Mouse (Mus musculus): ENCODE data around the gene Cutal.
"Not testable (repeated sequence)": the region's sequence is repeated elsewhere in the genome, so short reads cannot be mapped to it uniquely, and the experiment has no call there.

The Cutal gene

GRCm38 (mm10) chr2:34874271-34874670, at the start of gene Cutal:
TSS of gene Cutal (plus strand) at chr2:34874396.
- DNase-seq: no peak

- peak; percentile 91 to 95 for DNase-seq
Measured at GRCm38 (mm10) chr2:34825827-34826459, 48.3 kb upstream of the Cutal start, which contains the start of gene Fbxw2. TSS of gene Fbxw2 (minus strand) at chr2:34826311.

- no peak for DNase-seq
Measured at GRCm38 (mm10) chr2:34826460-34827231, 47.5 kb upstream of the Cutal start.

DNA sequence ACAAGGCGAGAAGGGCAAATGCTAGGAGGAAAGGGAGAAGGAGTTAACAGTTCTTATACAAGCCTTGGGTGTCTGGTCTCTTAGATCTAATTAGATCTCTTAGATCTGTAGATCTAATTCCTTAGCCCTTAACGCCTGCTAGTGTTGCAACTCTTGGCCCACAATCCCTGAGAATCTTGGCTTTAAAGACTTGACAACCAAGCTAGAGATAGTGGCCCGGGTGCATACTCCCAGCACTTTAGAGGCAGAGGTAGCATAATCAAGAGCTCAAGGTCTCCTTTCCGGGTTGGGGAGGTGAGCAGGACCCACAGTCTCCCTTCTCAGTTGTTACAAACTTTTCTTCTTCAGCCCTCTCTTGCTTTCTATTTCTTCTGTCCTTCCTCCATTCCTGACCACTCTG, 46.6 kb upstream of the Cutal start:
- DNase-seq: no peak

- no peak for DNase-seq
Measured at GRCm38 (mm10) chr2:34828026-34828425, 46.2 kb upstream of the Cutal start.

GRCm38 (mm10) chr2:34830066-34830465, 44.1 kb upstream of the Cutal start:
- DNase-seq: not testable (repeated sequence)

GRCm38 (mm10) chr2:34832766-34833457, 41.3 kb upstream of the Cutal start, which contains the start of gene Gm34653:
TSS of gene Gm34653 (plus strand) at chr2:34833007.
- DNase-seq: not testable (repeated sequence)

DNA sequence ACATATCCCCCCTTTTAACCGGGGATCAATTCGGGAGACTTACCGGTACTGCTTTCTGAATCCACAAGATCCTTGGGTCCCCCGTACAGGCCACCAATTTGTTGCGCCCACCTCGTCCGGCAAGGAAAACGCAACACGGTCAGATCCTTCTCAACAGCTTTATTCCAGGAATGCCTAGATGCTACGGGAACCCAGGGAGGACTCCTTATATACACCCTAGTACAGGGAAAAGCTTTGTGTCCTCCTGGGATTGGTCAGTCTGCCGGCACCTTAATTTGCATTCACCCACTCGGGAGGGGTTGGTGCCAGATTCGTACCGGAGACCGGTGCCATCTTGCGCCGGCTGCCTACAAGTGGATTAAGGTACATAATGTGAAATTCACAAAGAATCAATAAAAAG, 40.6 kb upstream of the Cutal start:
- no peak for DNase-seq

- no peak for DNase-seq
Measured at GRCm38 (mm10) chr2:34835669-34836068, 38.5 kb upstream of the Cutal start.

DNA sequence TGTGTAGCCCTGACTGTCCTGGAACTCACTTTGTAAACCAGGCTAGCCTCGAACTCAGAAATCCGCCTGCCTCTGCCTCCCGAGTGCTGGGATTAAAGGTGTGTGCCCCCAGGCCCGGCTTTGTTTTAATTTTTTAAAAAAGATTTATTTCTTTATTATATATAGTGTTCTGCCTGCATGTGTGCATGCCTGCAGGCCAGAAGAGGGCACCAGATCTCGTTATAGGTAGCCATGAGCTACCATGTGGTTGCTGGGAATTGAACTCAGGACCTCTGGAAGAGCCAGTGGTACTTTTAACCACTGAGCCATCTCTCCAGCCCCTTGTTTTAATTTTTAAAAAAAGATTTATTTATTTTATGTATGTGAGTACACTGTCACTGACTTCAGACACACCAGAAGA, 34.1 kb upstream of the Cutal start:
- DNase-seq: not testable (repeated sequence)

- no peak for DNase-seq
Measured at GRCm38 (mm10) chr2:34841706-34842105, 32.5 kb upstream of the Cutal start.

DNA sequence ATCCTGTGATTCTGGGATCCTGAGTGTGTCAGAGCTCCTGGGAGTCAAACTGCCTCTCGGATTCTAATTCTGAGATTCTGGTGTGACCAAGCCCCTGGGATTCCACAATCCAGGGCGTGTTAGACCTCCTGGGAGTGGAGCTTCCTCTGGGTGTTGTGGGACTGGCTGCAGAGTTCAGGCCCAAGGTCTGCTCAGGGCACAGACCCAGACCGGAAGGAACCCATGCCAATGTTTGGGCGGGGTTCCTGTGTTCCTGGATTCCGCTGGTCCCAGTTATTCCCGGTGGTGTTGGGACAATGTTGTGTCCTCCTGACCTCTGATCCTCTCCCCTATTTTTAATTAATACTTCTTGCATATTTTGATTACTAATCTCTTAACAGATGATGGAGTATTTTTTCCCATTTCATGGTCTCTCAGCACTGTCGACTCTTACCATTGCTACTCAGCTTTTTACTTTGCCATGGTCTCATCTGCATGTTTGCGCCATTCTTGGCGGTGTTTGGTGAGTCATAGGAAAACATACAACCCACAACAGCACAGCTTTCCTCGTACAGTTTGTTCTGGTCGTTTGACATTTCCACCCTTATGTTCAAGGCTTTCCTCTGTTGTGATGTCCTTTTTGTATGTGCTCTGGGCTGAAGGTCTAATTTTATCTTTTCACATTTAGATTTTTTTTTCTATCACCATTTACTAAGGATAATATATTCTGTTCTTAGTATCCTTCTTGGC, 30.8 kb upstream of the Cutal start:
- DNase-seq: no peak

GRCm38 (mm10) chr2:34847702-34848101, 26.5 kb upstream of the Cutal start:
- DNase-seq: no peak

GRCm38 (mm10) chr2:34855265-34855664, 18.9 kb upstream of the Cutal start:
- no peak for DNase-seq

GRCm38 (mm10) chr2:34857728-34858127, 16.5 kb upstream of the Cutal start:
- DNase-seq: no peak

GRCm38 (mm10) chr2:34869680-34870079, 4.5 kb upstream of the Cutal start:
- DNase-seq: peak in 1 of 2 experiments; percentile 6

- DNase-seq: peak; percentile 88 to 93
Measured at GRCm38 (mm10) chr2:34870520-34871474, 3.4 kb upstream of the Cutal start.

GRCm38 (mm10) chr2:34874816-34875345, 685 bp downstream of the Cutal start, which contains the start of gene Psmd5:
TSS of gene Psmd5 (minus strand) at chr2:34874968.
- DNase-seq: no peak

- DNase-seq: no peak
Measured at GRCm38 (mm10) chr2:34880054-34880453, 5.9 kb downstream of the Cutal start.

DNA sequence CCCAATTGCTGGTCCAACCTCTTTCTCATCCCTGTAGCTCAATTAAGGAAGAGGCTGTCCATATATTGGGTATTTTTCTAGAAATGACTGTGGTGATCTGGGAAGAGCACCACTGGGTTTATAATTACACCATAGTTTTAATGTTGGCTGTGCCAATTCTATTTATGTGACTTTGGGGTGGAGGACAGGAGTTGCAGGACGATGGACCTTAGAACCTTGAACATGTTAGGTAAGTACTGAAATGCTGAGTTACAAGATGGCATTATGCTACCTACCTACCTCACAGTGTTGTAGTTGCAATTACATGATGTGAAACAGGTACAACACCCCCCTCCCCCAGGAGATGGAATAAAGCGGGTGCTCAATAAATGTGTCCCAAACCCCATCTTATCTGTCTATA, 8.6 kb downstream of the Cutal start:
- DNase-seq: no peak

- no peak for DNase-seq
Measured at GRCm38 (mm10) chr2:34883190-34883589, 9.0 kb downstream of the Cutal start.
